Mouse (Mus musculus) liver, postnatal 0 days (tissue): Measurements from ENCODE around the gene 1700102P08Rik. TPM values are rescaled to one million over a fixed set of nuclear protein-coding genes. Genes with fewer than 3 reads are reported as not detected.

Experiments used
- ATAC-seq: fragments of 200-750 bp; cut with Nextera tagmentation; 2 replicates; pipeline ENCODE4 v1.8.0; 2017; ENCODE audit warnings: mild to moderate bottlenecking, moderate library complexity
- DNase-seq: peaks from one replicate; pipeline ENCODE4 v3.0.0-alpha.2; 2016
- H3K27ac ChIP-seq: fragments of 300-500 bp; sonication (generic); 2 replicates; pipeline ENCODE4 v1.5.1; 2014; ENCODE audit warnings: antibody characterized with exemption, moderate library complexity, mild to moderate bottlenecking, low read depth
- H3K27me3 ChIP-seq: fragments of 300-500 bp; sonication (generic); 2 replicates; pipeline ENCODE4 v1.6.1; 2014; ENCODE audit warnings: low read length, control low read depth, mixed read lengths; ENCODE audit not compliant: insufficient read depth
- H3K36me3 ChIP-seq: fragments of 300-500 bp; sonication (generic); replicated peaks from 2 replicates; pipeline ENCODE4 v1.6.1; 2014; ENCODE audit warnings: mild to moderate bottlenecking, control low read depth, low read length, moderate library complexity, mixed read lengths; ENCODE audit not compliant: insufficient read depth
- H3K4me1 ChIP-seq: fragments of 300-500 bp; sonication (generic); 2 replicates; pipeline ENCODE4 v1.6.1; 2014; ENCODE audit warnings: antibody characterized with exemption, mild to moderate bottlenecking, control low read depth; ENCODE audit not compliant: insufficient read depth
- H3K4me2 ChIP-seq: fragments of 300-500 bp; sonication (generic); 2 replicates; pipeline ENCODE4 v1.6.1; 2014; ENCODE audit warnings: low read depth, mild to moderate bottlenecking, low read length, moderate library complexity, mixed read lengths
- H3K4me3 ChIP-seq: fragments of 300-500 bp; sonication (generic); 2 replicates; pipeline ENCODE4 v1.5.1; 2014; ENCODE audit warnings: low read depth, low read length
- H3K9ac ChIP-seq: fragments of 300-500 bp; sonication (generic); replicated peaks from 2 replicates; pipeline ENCODE4 v1.6.1; 2014; ENCODE audit warnings: mild to moderate bottlenecking, moderate library complexity
- H3K9me3 ChIP-seq: fragments of 300-500 bp; sonication (generic); 2 replicates; pipeline ENCODE4 v1.6.1; 2016; ENCODE audit warnings: mild to moderate bottlenecking, control low read depth, low read length, mixed read lengths
- CTCF ChIP-seq: sonication (generic); IDR thresholded peaks from 2 replicates; pipeline ENCODE4 v1.5.1; 2016; ENCODE audit warnings: antibody characterized with exemption, low read depth
- EP300 ChIP-seq: IDR thresholded peaks from 2 replicates; pipeline ENCODE4 v1.6.1; 2016; ENCODE audit warnings: antibody characterized with exemption, low read depth, mild to moderate bottlenecking
- WGBS: fragments of 180-500 bp; shearing (Covaris S2); extraction: QIAGEN DNeasy Blood & Tissue Kit; methylation state at CpG from one replicate; pipeline ENCODE4 v1.1.7; 2014; ENCODE audit not compliant: insufficient replicate concordance; 5-methylcytosine and 5-hydroxymethylcytosine counted together
- polyA plus RNA-seq: library from polyadenylated mRNA; unstranded; fragments of >200 nt; fragmentation: Nextera tagmentation; extraction: Ambion mirVana; gene quantifications from 2 replicates; pipeline ENCODE4 v1.2.1, GENCODE M21; 2015

1700102P08Rik gene
- polyA plus RNA-seq, 1 experiment from 2014 or later = 0.14 TPM

DNA sequence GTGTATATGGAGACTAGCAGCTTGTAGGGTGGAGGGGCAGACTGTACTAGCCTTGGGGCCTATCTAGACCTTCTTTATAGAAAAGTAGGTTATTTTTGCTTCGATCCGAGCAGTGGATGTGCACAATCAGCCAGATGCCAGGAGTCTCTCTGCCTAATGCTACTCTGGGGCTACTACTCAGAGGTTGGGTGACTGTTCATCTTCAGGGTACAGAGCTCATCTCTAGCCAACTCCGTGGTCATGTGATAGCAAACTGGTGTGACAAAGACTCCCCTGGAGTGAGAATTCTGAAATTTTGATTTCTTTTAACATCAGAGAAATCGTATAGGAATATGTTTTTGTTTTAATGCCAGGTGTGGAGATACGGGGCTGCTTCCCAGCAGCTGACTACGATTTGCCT lies 60.3 kb downstream of the 1700102P08Rik start:
- Histone ChIP-seq H3K4me1 (peaks cover 24% of the 10 kb centered on the region), H3K27me3 (no peaks in the 10 kb centered on the region), H3K4me3 (peak overlapping the region; percentile 66; the same call in 1 of the 2 replicates), H3K9me3 (no peaks in the 10 kb centered on the region), H3K36me3 (no peaks in the 10 kb centered on the region), H3K9ac (no peak overlapping the region), H3K27ac (no peak overlapping the region), H3K4me2 (peak overlapping the region; percentile 100)
- ATAC-seq = peak; percentile 27
- no peak for DNase-seq
- 41% methylated on average over 6 of the region's 6 CpGs for WGBS
- TF ChIP-seq CTCF (no peak), EP300 (no peak)

DNA sequence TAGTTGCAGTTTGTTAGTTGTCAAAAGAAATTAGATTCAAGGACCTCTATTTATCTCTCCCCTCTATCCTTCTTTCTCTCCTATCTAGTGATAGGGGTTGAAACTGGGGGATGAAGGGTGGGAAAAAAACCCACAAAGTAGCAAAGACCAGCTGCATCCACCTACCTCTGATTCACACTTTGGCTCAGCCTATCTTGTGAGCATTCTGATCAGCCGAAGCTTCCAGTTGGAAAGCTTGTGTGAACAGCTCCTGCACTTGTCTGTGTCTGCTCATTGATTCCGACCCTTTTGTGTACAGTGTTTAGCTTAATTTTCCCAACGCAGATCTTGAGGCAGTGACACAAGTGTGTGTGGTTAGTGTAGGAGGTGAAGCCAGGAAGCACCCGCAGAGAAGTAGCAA lies 60.9 kb downstream of the 1700102P08Rik start:
- Histone ChIP-seq H3K9ac (no peak overlapping the region), H3K9me3 (no peaks in the 10 kb centered on the region), H3K27me3 (no peaks in the 10 kb centered on the region), H3K27ac (no peak overlapping the region), H3K4me1 (peaks cover 24% of the 10 kb centered on the region), H3K4me3 (no peak overlapping the region), H3K4me2 (no peak overlapping the region), H3K36me3 (no peaks in the 10 kb centered on the region)
- ATAC-seq (no peak), DNase-seq (no peak)
- WGBS = 74% methylated on average over 4 of the region's 4 CpGs
- TF ChIP-seq CTCF (no peak), EP300 (no peak)

DNA sequence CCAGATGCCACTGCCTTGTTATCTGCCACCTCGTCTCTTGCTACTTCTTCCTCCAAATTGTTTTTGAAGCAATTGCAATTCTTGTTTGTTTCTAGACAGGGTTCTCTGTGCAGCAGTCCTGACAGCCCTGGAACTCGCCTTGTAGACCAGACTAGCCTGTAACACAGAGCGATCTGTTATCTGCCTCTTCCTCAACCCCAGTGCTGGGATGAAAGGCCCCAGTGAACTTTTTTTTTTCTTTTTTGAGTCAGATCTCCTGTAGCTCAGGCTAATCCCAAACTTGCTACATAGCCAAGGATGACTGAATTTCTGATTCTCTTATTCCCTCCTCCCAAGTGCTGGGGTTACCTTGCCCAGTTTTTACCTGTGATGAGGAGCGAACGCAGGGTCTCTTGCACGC lies 61.8 kb downstream of the 1700102P08Rik start:
- Histone ChIP-seq H3K27ac (no peak overlapping the region), H3K9me3 (no peaks in the 10 kb centered on the region), H3K9ac (no peak overlapping the region), H3K4me2 (no peak overlapping the region), H3K4me3 (no peak overlapping the region), H3K4me1 (peaks cover 24% of the 10 kb centered on the region), H3K27me3 (no peaks in the 10 kb centered on the region), H3K36me3 (no peaks in the 10 kb centered on the region)
- TF ChIP-seq EP300 (no peak), CTCF (no peak)
- ATAC-seq (no peak), DNase-seq (no peak)
- 71% methylated on average over 6 of the region's 6 CpGs for WGBS

DNA sequence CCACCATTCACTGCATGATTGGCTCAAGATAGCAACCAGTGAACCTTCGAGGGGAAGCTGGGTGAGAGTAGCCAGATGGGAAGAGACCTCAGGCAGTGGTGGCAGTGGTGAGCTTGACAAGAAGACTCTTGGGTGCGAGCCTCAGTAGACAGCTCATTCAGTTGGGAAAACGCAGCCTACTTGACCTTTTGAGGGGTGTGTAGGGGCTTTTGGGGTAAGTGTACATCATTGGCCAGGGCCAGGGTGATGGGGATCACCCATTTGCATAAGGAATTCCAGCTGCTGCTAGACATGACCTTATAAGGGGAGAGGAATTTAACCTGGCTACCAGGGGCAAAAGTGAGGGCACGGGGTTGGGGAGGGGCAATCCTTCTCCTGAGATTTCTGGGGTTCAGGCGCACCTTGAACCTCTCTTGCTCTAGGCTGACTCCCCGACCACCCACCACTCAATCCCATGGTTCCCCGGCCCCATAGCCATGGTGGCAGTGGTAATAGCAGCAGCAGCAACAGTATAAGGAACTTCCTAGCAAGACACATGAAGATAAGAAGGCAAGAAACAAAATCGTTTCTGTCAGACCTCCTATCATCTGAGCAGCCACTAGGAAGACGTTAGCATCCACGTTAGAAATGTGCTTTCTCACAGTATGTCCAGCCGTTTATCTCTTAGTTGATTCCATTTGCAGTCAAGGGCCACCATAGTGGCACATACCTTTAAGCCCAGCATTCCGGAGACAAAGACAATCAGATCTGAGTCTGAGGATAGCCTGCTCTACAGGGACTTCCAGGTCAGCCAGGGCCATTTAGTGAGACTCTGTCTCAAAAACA lies 63.4 kb downstream of the 1700102P08Rik start:
- DNase-seq (no peak), ATAC-seq (no peak)
- TF ChIP-seq EP300 (no peak), CTCF (no peak)
- Histone ChIP-seq H3K27ac (no peak overlapping the region), H3K9ac (no peak overlapping the region), H3K4me1 (peaks cover 20% of the 10 kb centered on the region), H3K9me3 (no peaks in the 10 kb centered on the region), H3K4me2 (no peak overlapping the region), H3K4me3 (no peak overlapping the region), H3K36me3 (no peaks in the 10 kb centered on the region), H3K27me3 (no peaks in the 10 kb centered on the region)
- WGBS = 60% methylated on average over 12 of the region's 12 CpGs

DNA sequence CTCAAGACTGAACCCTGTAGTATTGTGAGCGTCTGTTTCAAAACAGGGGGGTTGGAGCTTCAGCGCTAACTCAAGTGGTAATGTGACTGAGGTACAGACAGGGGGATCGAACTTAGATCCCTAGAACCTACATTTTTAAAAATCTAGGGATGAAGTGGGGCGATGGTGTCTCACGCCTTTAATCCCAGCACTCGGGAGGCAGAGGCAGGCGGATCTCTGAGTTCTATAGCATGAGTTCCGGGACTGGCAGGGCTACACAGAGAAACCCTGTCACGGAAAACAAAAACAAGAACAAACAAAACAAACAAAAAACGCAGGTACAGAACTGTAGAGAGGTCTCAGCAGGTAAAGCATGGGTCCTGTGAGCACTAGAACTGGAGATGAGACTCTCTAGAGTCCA lies 64.3 kb downstream of the 1700102P08Rik start:
- DNase-seq (no peak), ATAC-seq (no peak)
- H3K4me1 ChIP-seq = peaks cover 20% of the 10 kb centered on the region
- no peaks in the 10 kb centered on the region for H3K36me3 ChIP-seq
- TF ChIP-seq EP300 (no peak), CTCF (no peak)
- H3K4me3 ChIP-seq = no peak overlapping the region
- no peaks in the 10 kb centered on the region for H3K9me3 ChIP-seq
- H3K27ac ChIP-seq = no peak overlapping the region
- WGBS = 77% methylated on average over 10 of the region's 10 CpGs
- H3K27me3 ChIP-seq = no peaks in the 10 kb centered on the region
- H3K9ac ChIP-seq = no peak overlapping the region
- H3K4me2 ChIP-seq = no peak overlapping the region

DNA sequence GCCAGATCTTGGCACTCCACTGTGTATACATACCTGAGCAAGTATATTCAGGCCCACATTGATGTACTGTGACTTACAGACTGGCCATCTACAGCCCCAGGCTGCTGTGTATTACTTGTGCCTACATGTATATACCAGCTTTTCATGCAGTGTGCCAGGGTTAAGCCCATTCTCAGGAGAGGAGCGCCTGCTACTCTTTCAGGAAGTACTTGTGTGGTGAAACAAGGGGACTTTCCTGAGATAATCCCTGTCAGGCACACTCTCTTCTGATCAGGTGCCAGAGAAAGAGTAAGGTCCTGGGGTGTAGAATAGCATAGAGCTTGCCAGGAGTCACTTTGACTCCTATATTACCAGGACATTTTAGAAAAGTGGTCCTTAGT lies 67.3 kb downstream of the 1700102P08Rik start:
- ATAC-seq = peak; percentile 7
- Histone ChIP-seq H3K27me3 (no peaks in the 10 kb centered on the region), H3K4me2 (peak overlapping the region; percentile 85), H3K4me1 (peaks cover 18% of the 10 kb centered on the region), H3K27ac (peak overlapping the region; percentile 81), H3K4me3 (peak overlapping the region; percentile 73), H3K9me3 (no peaks in the 10 kb centered on the region), H3K9ac (peak overlapping the region; percentile 88; the same call in 1 of the 2 replicates), H3K36me3 (peaks cover 15% of the 10 kb centered on the region)
- no peak for DNase-seq
- 75% methylated on average over 1 of the region's 1 CpGs for WGBS
- TF ChIP-seq CTCF (no peak), EP300 (no peak)

Other genes with a start within 250 kb of the 1700102P08Rik start
- gene Bsn, start 202.4 kb upstream of the 1700102P08Rik start, polyA plus RNA-seq = 0.58 and 0.59 TPM in 2 replicates
- gene Dag1, start 128.8 kb upstream of the 1700102P08Rik start, polyA plus RNA-seq = 20.0 and 20.8 TPM in 2 replicates
- 7.7 and 9.5 TPM in 2 replicates for gene Nicn1, start 102.4 kb upstream of the 1700102P08Rik start, polyA plus RNA-seq
- gene Amt, start 96.0 kb upstream of the 1700102P08Rik start, polyA plus RNA-seq = 10.9 and 13.5 TPM in 2 replicates
- gene Rhoa, start 86.7 kb upstream of the 1700102P08Rik start, polyA plus RNA-seq = 163 and 165 TPM in 2 replicates
- gene Tcta, start 86.6 kb upstream of the 1700102P08Rik start, polyA plus RNA-seq = 14.8 and 16.3 TPM in 2 replicates
- gene Gpx1, start 53.9 kb upstream of the 1700102P08Rik start, polyA plus RNA-seq = 3,657 and 3,917 TPM in 2 replicates
- gene Usp4, start 45.0 kb upstream of the 1700102P08Rik start, polyA plus RNA-seq = 35.9 and 38.2 TPM in 2 replicates
- gene Ccdc36, start 35.7 kb downstream of the 1700102P08Rik start, polyA plus RNA-seq = 0.08 TPM in 1 of 2 replicates, not detected in the other
- gene BC048562, start 43.7 kb downstream of the 1700102P08Rik start, polyA plus RNA-seq = not detected in 2 replicates
- 16.1 and 19.3 TPM in 2 replicates for gene Ccdc71, start 67.7 kb downstream of the 1700102P08Rik start, polyA plus RNA-seq
- gene Klhdc8b, start 68.8 kb downstream of the 1700102P08Rik start, polyA plus RNA-seq = 8.5 and 9.1 TPM in 2 replicates
- gene Lamb2, start 86.9 kb downstream of the 1700102P08Rik start, polyA plus RNA-seq = 2.7 and 3.9 TPM in 2 replicates
- 13.8 and 17.0 TPM in 2 replicates for gene Usp19, start 97.8 kb downstream of the 1700102P08Rik start, polyA plus RNA-seq
- gene Qars, start 114.9 kb downstream of the 1700102P08Rik start, polyA plus RNA-seq = 33.0 and 33.3 TPM in 2 replicates
- gene Qrich1, start 124.0 kb downstream of the 1700102P08Rik start, polyA plus RNA-seq = 26.2 and 27.1 TPM in 2 replicates
- gene Impdh2, start 167.5 kb downstream of the 1700102P08Rik start, polyA plus RNA-seq = 45.6 and 49.5 TPM in 2 replicates
- gene Ndufaf3, start 174.6 kb downstream of the 1700102P08Rik start, polyA plus RNA-seq = 26.5 and 26.8 TPM in 2 replicates
- gene Dalrd3, start 177.1 kb downstream of the 1700102P08Rik start, polyA plus RNA-seq = 18.8 and 20.2 TPM in 2 replicates
- 4.5 and 5.7 TPM in 2 replicates for gene Wdr6, start 185.9 kb downstream of the 1700102P08Rik start, polyA plus RNA-seq
- gene P4htm, start 204.9 kb downstream of the 1700102P08Rik start, polyA plus RNA-seq = 0.40 and 0.41 TPM in 2 replicates